Mouse (Mus musculus): ENCODE data around the gene Crhr1.
"Not testable (repeated sequence)": the region's sequence is repeated elsewhere in the genome, so short reads cannot be mapped to it uniquely, and the experiment has no call there.

Gene Crhr1

GRCm38 (mm10) chr11:104203271-104203670 lies 70.6 kb downstream of the Crhr1 start:
- DNase-seq = no peak

DNA sequence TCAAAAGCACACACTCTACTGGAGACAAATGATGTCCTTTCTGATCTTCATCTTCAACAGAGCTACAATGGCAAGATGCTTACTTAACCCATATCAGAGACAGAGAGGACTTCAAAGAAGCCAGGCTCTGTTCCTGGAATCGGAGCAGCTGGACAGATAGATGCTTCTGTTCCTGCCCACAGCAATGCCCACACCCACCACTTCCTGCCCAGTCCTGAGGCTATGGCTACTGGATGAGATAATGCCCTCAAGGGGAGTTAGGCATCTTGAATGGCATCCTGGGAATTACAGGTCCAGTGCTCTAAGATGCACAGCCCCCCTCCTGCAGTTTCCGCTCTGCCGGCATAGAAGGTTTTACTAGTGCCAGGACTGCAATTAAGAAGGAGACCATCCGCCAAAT lies 73.9 kb downstream of the Crhr1 start:
- DNase-seq = no peak

DNA sequence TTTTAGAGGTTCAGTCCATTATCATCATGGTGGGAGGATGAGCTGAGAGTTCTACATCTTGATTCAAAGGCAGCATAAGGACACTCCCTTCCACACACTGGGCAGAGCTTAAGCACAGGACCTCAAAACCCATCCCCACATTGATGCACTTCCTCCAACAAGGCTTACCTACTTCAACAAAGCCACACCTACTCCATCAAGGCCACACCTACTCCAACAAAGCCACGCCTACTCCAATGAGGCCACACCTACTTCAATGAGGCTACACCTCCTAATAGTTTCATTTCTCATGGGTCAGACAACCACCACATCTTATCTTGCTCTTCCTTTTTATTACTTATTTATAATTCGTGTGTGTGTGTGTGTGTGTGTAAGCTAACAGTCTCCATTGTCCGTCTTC lies 76.4 kb downstream of the Crhr1 start:
- no peak for DNase-seq

DNA sequence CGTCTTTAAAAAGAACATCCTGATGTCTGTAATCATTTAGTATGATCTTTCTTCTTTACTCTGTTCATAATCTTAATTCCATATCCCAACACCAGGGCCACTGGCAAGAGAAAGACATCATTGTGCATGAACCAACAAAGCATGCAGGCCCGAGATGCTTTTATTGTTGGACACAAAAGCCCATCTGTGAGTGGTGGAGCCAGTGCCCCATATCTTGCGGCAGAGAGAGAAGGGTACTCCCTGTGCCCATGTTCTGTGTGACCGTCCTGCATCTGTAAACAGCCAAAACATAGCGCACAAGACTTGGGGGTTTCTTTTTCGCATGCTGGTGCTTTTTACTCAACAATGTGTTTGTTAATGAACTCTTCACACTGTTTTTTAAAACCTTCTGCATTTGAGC lies 78.6 kb downstream of the Crhr1 start:
- DNase-seq = no peak

DNA sequence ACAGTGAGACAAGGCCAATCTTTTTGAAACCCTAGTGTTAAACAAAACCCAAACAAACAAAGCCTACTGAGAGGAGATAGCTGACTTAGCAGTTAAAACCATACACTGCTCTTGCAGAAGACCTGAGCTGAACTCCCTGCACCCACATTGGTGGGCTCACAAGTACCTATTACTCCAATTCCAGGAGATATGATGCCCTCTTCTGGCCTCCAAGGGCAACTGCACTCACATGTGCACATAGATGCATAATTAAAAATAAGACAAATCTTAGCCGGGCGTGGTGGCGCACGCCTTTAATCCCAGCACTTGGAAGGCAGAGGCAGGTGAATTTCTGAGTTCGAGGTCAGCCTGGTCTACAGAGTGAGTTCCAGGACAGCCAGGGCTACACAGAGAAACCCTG lies 81.5 kb downstream of the Crhr1 start:
- DNase-seq = not testable (repeated sequence)

DNA sequence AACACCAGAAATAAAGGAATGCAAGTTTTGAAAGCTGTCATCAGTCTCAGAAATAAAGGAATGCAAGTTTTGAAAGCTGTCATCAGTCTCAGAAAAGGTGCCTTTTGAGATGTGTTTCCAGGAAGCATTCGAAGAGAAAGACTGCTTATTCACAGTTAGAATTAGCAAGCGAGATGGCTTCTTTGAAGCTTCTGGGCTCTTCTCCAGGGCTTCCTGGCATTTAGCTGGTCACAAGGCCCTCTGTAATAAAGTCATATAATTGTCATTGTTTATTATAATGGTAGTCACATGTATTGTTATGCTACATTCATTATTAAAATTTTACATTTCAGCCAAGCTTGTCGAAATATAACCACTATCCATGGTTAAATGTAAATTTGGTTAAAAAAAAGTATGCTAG lies 85.4 kb downstream of the Crhr1 start:
- DNase-seq = no peak

GRCm38 (mm10) chr11:104220291-104220690 lies 87.6 kb downstream of the Crhr1 start:
- no peak for DNase-seq

- no peak for DNase-seq
These were observed 89.1 kb downstream of the Crhr1 start for GRCm38 (mm10) chr11:104221751-104222150.

GRCm38 (mm10) chr11:104223301-104223700 lies 90.6 kb downstream of the Crhr1 start:
- no peak for DNase-seq
